Mouse (Mus musculus) neural tube, embryonic 11.5 days (tissue): ENCODE results near the gene Epyc. TPM values are rescaled to one million over a fixed set of nuclear protein-coding genes. Genes with fewer than 3 reads are reported as not detected.
A peak's percentile ranks its signal among the peaks of the same experiment; 100 is the strongest.

ENCODE experiments used
- ATAC-seq: fragments of 200-750 bp; cut with Nextera tagmentation; 2 replicates; pipeline ENCODE4 v1.8.0; 2017; ENCODE audit warnings: moderate number of reproducible peaks, mild to moderate bottlenecking, moderate TSS enrichment, moderate library complexity; ENCODE audit not compliant: insufficient read depth, low FRiP score, low TSS enrichment
- DNase-seq: peaks from one replicate; pipeline ENCODE4 v3.0.0-alpha.2; 2015; ENCODE audit warnings: low spot score
- H3K27ac ChIP-seq: fragments of 300-500 bp; sonication (generic); 2 replicates; pipeline ENCODE4 v1.5.1; 2014; ENCODE audit warnings: low read depth, mild to moderate bottlenecking, low read length
- H3K27me3 ChIP-seq: fragments of 300-500 bp; sonication (generic); 2 replicates; pipeline ENCODE4 v1.6.1; 2014; ENCODE audit warnings: mild to moderate bottlenecking, low read length, mixed read lengths; ENCODE audit not compliant: control insufficient read depth, insufficient read depth
- H3K36me3 ChIP-seq: fragments of 300-500 bp; sonication (generic); 2 replicates; pipeline ENCODE4 v1.6.1; 2014; ENCODE audit warnings: mild to moderate bottlenecking, low read length, moderate library complexity, mixed read lengths; ENCODE audit not compliant: control insufficient read depth, insufficient read depth
- H3K4me1 ChIP-seq: fragments of 300-500 bp; sonication (generic); 2 replicates; pipeline ENCODE4 v1.6.1; 2014; ENCODE audit warnings: low read length, mixed read lengths; ENCODE audit not compliant: control insufficient read depth, insufficient read depth
- H3K4me2 ChIP-seq: fragments of 300-500 bp; sonication (generic); 2 replicates; pipeline ENCODE4 v1.6.1; 2014; ENCODE audit warnings: low read depth, mild to moderate bottlenecking, moderate library complexity
- H3K4me3 ChIP-seq: fragments of 300-500 bp; sonication (generic); 2 replicates; pipeline ENCODE4 v1.5.1; 2014; ENCODE audit warnings: low read depth, low read length
- H3K9ac ChIP-seq: fragments of 300-500 bp; sonication (generic); 2 replicates; pipeline ENCODE4 v1.6.1; 2014; ENCODE audit warnings: mild to moderate bottlenecking, low read length
- H3K9me3 ChIP-seq: fragments of 300-500 bp; sonication (generic); 2 replicates; pipeline ENCODE4 v1.6.1; 2016; ENCODE audit warnings: low read length; ENCODE audit not compliant: control insufficient read depth
- WGBS: fragments of 180-500 bp; shearing (Covaris S2); extraction: QIAGEN DNeasy Blood & Tissue Kit; methylation state at CpG from one replicate; pipeline ENCODE4 v1.1.7; 2014; 5-methylcytosine and 5-hydroxymethylcytosine counted together
- polyA plus RNA-seq: library from polyadenylated mRNA; unstranded; fragments of >200 nt; fragmentation: Nextera tagmentation; extraction: Ambion mirVana; gene quantifications from 2 replicates; pipeline ENCODE4 v1.2.1, GENCODE M21; 2014

Gene Epyc
- polyA plus RNA-seq, 1 experiment from 2014 or later = 1.1 TPM

DNA sequence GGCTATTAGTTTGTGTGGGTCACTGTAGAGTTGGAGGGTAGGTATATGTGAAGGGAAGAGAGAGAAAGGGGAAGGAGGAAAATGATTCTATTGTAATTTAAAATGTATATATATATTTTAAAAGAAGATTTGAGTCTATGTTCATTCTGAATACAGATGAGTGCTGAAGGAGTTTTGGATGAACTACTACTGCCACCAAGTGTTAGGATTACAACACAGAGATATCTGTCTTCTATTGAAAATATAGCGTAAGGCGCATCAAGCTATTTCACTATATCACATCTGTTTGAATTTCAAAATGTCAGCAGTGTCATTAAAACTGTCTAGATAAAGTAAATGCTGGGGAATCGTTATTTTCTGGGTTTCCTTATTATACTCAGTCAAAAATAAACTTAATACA, 45.6 kb downstream of the Epyc start:
- Histone ChIP-seq H3K9ac (no peak overlapping the region), H3K4me1 (no peaks in the 10 kb centered on the region), H3K4me3 (no peak overlapping the region), H3K36me3 (no peaks in the 10 kb centered on the region), H3K4me2 (no peak overlapping the region), H3K27me3 (no peaks in the 10 kb centered on the region), H3K27ac (no peak overlapping the region), H3K9me3 (no peaks in the 10 kb centered on the region)
- 84% methylated on average over 3 of the region's 3 CpGs for WGBS
- ATAC-seq = no peak
- DNase-seq = no peak

DNA sequence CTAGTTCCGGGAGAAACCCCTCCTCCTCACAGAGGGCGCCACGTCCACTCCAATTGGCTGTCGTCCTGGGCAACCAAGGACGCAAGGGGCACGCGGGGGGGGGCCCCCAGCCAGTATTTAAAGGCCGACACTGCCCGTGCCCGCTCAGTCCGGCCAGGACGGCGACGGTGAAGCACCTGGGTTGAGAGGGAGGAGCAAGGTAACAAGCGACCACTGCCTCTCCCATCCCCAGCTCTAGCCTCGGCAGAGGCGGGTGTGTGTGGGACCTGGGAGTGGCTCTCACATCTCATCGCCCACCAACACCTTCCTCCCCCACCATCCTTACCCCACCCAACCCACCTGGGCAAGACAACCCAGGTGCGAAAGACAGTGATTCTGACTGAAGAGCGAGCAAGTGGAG, 49.0 kb downstream of the Epyc start, which contains the start of gene Ccer1:
TSS of gene Ccer1 (plus strand) at position 147 of the 400 bp plus-strand sequence.
- DNase-seq = no peak

DNA sequence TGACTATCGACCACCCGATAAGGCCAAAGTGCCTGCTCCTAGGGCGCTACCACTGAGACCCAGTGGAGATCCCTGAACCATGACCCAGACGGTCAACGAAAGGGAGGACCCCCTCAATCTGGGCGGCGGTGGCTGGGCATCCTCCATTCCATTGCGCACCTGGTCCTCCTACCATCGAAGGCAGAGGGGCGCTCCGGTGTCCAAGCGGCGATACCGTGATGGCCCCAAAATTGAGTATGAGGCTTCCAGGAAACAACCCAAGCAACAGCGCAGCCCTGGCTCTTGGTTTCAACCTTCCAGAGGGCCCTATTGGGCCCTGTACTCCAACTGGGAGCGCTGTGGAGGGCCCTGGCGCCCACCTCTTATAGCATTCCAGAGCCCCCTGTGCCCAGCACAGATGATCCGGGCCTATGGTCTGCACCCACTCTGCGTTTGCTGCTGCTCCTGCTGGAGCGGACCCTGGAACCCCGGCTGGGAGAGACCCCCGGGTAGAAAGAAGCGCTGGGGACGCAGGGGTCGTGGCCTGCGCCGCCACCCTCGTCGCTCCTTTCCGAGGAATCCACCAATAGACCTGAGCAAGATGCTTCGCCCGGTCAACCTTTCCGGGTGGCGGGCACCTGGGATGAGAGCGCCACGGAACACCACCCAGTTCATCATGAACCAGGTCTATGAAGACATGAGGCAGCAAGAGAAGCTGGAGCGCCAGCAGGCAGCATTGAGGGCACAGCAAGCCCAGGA, 49.7 kb downstream of the Epyc start:
- ATAC-seq = no peak

More for the DNA sequence above, 49.0 kb downstream of the Epyc start, which contains the start of gene Ccer1:
- no peaks in the 10 kb centered on the region for H3K27me3 ChIP-seq
- WGBS = 80% methylated on average over 20 of the region's 20 CpGs
- ATAC-seq = no peak
- no peaks in the 10 kb centered on the region for H3K4me1 ChIP-seq
- H3K27ac ChIP-seq = no peak within 1 kb of the TSS
- H3K9ac ChIP-seq = no peak within 1 kb of the TSS
- no peaks in the 10 kb centered on the region for H3K36me3 ChIP-seq
- no peaks in the 10 kb centered on the region for H3K9me3 ChIP-seq
- no peak within 1 kb of the TSS for H3K4me3 ChIP-seq
- H3K4me2 ChIP-seq = no peak within 1 kb of the TSS

DNA sequence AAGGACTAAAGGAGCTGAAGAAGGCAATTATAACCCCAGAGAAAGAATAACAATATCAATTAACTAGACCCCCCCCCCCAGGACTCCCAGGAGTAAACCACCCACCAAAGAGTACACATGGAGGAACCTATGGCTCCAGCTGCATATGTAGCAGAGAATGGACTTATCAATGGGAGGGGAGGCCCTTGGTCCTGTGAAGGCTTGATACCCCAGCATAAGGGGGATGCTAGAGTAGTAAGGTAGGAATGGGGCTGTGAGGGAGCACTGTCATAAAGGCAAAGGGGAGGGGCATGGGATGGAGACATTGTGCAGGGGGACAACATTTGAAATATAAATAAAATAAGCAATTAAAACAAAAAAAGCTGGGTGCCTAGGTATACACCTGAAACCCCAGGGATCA, 58.5 kb downstream of the Epyc start:
- ATAC-seq (no peak), DNase-seq (no peak)
- H3K9ac ChIP-seq = no peak overlapping the region
- H3K4me3 ChIP-seq = no peak overlapping the region
- H3K36me3 ChIP-seq = no peaks in the 10 kb centered on the region
- H3K9me3 ChIP-seq = no peaks in the 10 kb centered on the region
- no peaks in the 10 kb centered on the region for H3K4me1 ChIP-seq
- no peak overlapping the region for H3K27ac ChIP-seq
- no peaks in the 10 kb centered on the region for H3K27me3 ChIP-seq
- H3K4me2 ChIP-seq = no peak overlapping the region

More for the DNA sequence above, 49.7 kb downstream of the Epyc start:
- Histone ChIP-seq H3K4me3 (no peak overlapping the region), H3K4me2 (no peak overlapping the region), H3K36me3 (no peaks in the 10 kb centered on the region), H3K9me3 (no peaks in the 10 kb centered on the region), H3K9ac (no peak overlapping the region), H3K4me1 (no peaks in the 10 kb centered on the region), H3K27me3 (no peaks in the 10 kb centered on the region), H3K27ac (no peak overlapping the region)
- no peak for DNase-seq
- WGBS = 92% methylated on average over 37 of the region's 37 CpGs

DNA sequence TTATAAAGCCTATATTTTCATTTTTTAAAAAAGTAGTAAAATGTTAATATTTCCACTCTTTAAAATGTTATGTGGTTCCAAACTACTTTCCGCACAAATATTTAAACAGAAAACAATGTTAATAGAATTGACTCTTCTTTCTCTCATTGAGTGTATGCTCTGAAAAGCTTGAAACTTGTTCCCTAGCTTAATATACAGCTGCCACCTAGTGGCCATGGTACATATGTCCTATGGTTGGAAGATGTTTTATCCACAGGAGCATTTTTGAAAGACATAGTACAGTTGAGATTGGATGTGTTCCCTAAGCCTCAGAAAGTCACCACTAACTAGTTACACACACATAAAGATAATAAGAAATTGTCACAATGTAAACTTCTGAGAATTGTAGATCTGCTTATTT, 60.7 kb downstream of the Epyc start:
- Histone ChIP-seq H3K4me2 (no peak overlapping the region), H3K4me3 (no peak overlapping the region), H3K9me3 (no peaks in the 10 kb centered on the region), H3K27ac (no peak overlapping the region), H3K36me3 (no peaks in the 10 kb centered on the region), H3K27me3 (no peaks in the 10 kb centered on the region), H3K4me1 (no peaks in the 10 kb centered on the region), H3K9ac (no peak overlapping the region)
- 59% methylated on average over 1 of the region's 1 CpGs for WGBS
- ATAC-seq (no peak; the same call in 1 of the 2 replicates), DNase-seq (peak; percentile 69)

DNA sequence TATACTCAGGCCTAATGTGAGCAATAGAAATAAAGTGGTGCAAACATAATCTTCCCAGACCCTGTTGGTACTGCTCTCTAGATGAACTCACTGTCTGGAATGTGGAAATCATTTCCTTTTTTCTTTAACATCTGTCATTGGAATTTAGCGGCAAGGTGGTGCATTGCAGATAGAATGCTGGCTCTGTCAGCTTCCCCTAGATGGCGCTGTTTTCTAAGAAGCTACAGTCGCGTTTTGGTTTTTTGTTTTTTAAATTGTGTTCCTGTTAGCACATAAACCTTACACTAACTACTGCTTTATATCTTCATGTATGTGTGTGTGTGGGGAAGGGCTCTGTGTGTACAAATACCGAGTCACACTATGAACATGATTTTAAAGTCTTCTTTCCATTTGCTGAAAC, 68.8 kb downstream of the Epyc start:
- no peak overlapping the region for H3K27ac ChIP-seq
- DNase-seq = peak; percentile 49
- no peak overlapping the region for H3K9ac ChIP-seq
- WGBS = 4% methylated on average over 5 of the region's 5 CpGs
- no peaks in the 10 kb centered on the region for H3K27me3 ChIP-seq
- H3K9me3 ChIP-seq = no peaks in the 10 kb centered on the region
- no peak overlapping the region for H3K4me3 ChIP-seq
- no peak overlapping the region for H3K4me2 ChIP-seq
- ATAC-seq = no peak
- no peaks in the 10 kb centered on the region for H3K4me1 ChIP-seq
- no peaks in the 10 kb centered on the region for H3K36me3 ChIP-seq

DNA sequence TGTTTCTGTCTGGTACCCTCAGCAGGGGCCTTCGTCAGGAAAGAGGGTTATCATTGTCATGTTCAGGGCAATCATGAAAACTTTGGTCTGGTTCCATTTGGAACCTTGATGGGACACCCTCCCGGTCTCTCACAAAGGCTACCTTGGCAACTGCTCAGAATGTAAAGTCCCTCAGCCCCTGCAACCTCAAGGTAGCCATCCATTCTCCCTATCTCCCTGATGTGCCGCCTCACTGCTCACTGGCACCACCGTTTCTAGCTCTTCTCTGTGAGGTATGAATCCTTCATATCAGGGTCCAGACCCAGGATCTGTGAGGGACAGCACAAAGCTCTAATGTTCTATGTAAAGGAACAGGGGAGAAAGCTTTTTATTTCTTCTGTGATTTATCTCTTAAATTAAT, 70.7 kb downstream of the Epyc start:
- Histone ChIP-seq H3K36me3 (no peaks in the 10 kb centered on the region), H3K27ac (no peak overlapping the region), H3K4me3 (no peak overlapping the region), H3K4me2 (no peak overlapping the region), H3K4me1 (no peaks in the 10 kb centered on the region), H3K9me3 (no peaks in the 10 kb centered on the region), H3K9ac (no peak overlapping the region), H3K27me3 (no peaks in the 10 kb centered on the region)
- 70% methylated on average over 4 of the region's 4 CpGs for WGBS
- no peak for DNase-seq
- ATAC-seq = no peak

GRCm38 (mm10) chr10:97715289-97715906, 71.5 kb downstream of the Epyc start:
- no peak for ATAC-seq
- Histone ChIP-seq H3K27me3 (no peaks in the 10 kb centered on the region), H3K4me2 (no peak overlapping the region), H3K36me3 (no peaks in the 10 kb centered on the region), H3K9ac (no peak overlapping the region), H3K27ac (no peak overlapping the region), H3K9me3 (no peaks in the 10 kb centered on the region), H3K4me3 (no peak overlapping the region), H3K4me1 (no peaks in the 10 kb centered on the region)
- no peak for DNase-seq
- WGBS = 85% methylated on average over 3 of the region's 3 CpGs

GRCm38 (mm10) chr10:97717233-97717632, 73.4 kb downstream of the Epyc start:
- ATAC-seq = no peak

More at GRCm38 (mm10) chr10:97717233-97717632, 73.4 kb downstream of the Epyc start:
- Histone ChIP-seq H3K36me3 (no peaks in the 10 kb centered on the region), H3K27me3 (no peaks in the 10 kb centered on the region), H3K4me3 (no peak overlapping the region), H3K4me1 (no peaks in the 10 kb centered on the region), H3K27ac (no peak overlapping the region), H3K9ac (no peak overlapping the region), H3K4me2 (no peak overlapping the region), H3K9me3 (no peaks in the 10 kb centered on the region)
- 74% methylated on average over 1 of the region's 1 CpGs for WGBS
- no peak for DNase-seq
